1 mouse cellular context compared by ENCODE assay signal in the genomic region with DNA sequence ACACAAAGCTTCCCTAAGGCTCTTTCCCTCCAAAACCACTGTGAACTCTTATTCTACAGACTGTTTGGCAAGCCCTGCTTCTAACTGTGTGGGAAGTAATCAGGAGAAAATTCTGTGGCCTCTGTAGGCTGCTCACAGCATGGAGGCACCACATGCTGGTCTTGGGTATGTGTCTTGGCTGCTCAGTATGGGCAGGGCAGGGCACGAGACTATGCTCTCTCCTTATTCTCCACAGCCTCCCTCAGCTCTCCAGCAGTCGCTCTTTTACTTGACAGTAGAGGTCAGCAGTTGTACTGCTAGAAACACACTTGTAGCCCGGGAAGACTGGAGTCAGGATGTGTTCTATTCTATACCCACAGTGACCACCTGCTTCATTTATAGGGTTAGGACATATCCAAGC.
TF ChIP-seq lines count a peak whose summit lies in the region.

No protein-coding gene starts in this region.

TF ChIP-seq in CH12.LX, 34 proteins besides CTCF, POLR2A, EP300 and RAD21:
- TF ChIP-seq ZMIZ1 (IDR thresholded peaks at IDR 0.05; ENCODE audit: low read depth, low read length): no peak
- no peak for TF ChIP-seq JUN (IDR thresholded peaks at IDR 0.05; ENCODE audit: insufficient read depth, low read depth, low read length)
- no peak for TF ChIP-seq NELFE (IDR thresholded peaks at IDR 0.05; ENCODE audit: low read depth, low read length)
- no peak for TF ChIP-seq MXI1 (IDR thresholded peaks at IDR 0.05; ENCODE audit: low read depth, low read length)
- TF ChIP-seq MAZ (IDR thresholded peaks at IDR 0.05; ENCODE audit: low read depth, low read length): no peak
